Mouse (Mus musculus) CH12.LX (cell line): ENCODE measurements at regions not wholly inside any gene's neighbourhood (a gene's known extent, or its start where the extent isn't known, plus 50 kb on each side); places are given as distances from the start of the nearest gene placed in this dataset.

Experiments
- DNase-seq: peaks from one replicate; pipeline ENCODE4 v3.0.0-alpha.2; 2013; ENCODE audit errors: extremely low read depth
- H3K27ac ChIP-seq: 2 replicates; pipeline ENCODE4 v1.5.1; 2012; ENCODE audit warnings: low read depth, mild to moderate bottlenecking, control low read depth, moderate library complexity; ENCODE audit not compliant: insufficient read depth
- H3K27me3 ChIP-seq: replicated peaks from 2 replicates; pipeline ENCODE3; 2012; ENCODE audit warnings: inconsistent platforms
- H3K36me3 ChIP-seq, 2 experiments: replicated peaks in 1 of 2; 2 replicates each; pipeline versions ENCODE3 to v1.6.1; 2012; ENCODE audit warnings: inconsistent platforms in 1 of 2, low read length in 1 of 2, mild to moderate bottlenecking in 1 of 2, mixed read lengths in 1 of 2, moderate library complexity in 1 of 2; ENCODE audit not compliant: control insufficient read depth in 1 of 2, insufficient read depth in 1 of 2
- H3K4me1 ChIP-seq, 2 experiments: 2 replicates each; pipeline ENCODE4 v1.6.1; 2012; ENCODE audit warnings: inconsistent platforms in 1 of 2, moderate library complexity in 1 of 2; ENCODE audit not compliant: insufficient read depth in 2 of 2, control insufficient read depth in 1 of 2
- H3K4me2 ChIP-seq: 2 replicates; pipeline ENCODE4 v1.6.1; 2012; ENCODE audit warnings: low read depth, mild to moderate bottlenecking, control low read depth; ENCODE audit not compliant: poor library complexity, insufficient read depth, severe bottlenecking
- H3K4me3 ChIP-seq, 3 experiments: fragments of 150-350 bp in 1 of 3; sonication (generic) in 1 of 3; replicated peaks in 1 of 3; 2 replicates each; pipeline versions ENCODE3 to v1.5.1; 2011 to 2012; ENCODE audit warnings: low read depth in 2 of 3, low read length in 2 of 3, mild to moderate bottlenecking in 2 of 3, moderate library complexity in 2 of 3, control low read depth in 1 of 3, improper control_type of control experiment in 1 of 3, inconsistent platforms in 1 of 3, mixed read lengths in 1 of 3; ENCODE audit not compliant: poor library complexity in 1 of 3
- H3K79me2 ChIP-seq: replicated peaks from 2 replicates; pipeline ENCODE4 v1.6.1; 2012; ENCODE audit warnings: mild to moderate bottlenecking, moderate library complexity; ENCODE audit not compliant: control insufficient read depth, poor library complexity, insufficient read depth, severe bottlenecking; ENCODE audit errors: extremely low read depth
- H3K9ac ChIP-seq: 2 replicates; pipeline ENCODE4 v1.6.1; 2012; ENCODE audit warnings: low read depth, mild to moderate bottlenecking, control low read depth, moderate library complexity; ENCODE audit not compliant: insufficient read depth
- H3K9me3 ChIP-seq: replicated peaks from 2 replicates; pipeline ENCODE3; 2012; ENCODE audit warnings: low read length, inconsistent platforms, mixed read lengths
- CHD1 ChIP-seq: IDR thresholded peaks from 2 replicates; pipeline ENCODE4 v1.6.1; 2012; ENCODE audit warnings: low read depth, low read length, improper control_type of control experiment, inconsistent platforms
- CHD2 ChIP-seq: IDR thresholded peaks from 2 replicates; pipeline ENCODE4 v1.6.1; 2011; ENCODE audit warnings: low read length, improper control_type of control experiment
- EP300 ChIP-seq: IDR thresholded peaks from 2 replicates; pipeline ENCODE4 v1.6.1; 2011; ENCODE audit warnings: low read length, improper control_type of control experiment
- IRF4 ChIP-seq: IDR thresholded peaks from 2 replicates; pipeline ENCODE4 v1.6.1; 2014; ENCODE audit warnings: low read depth, mild to moderate bottlenecking, inconsistent platforms, low read length, improper control_type of control experiment
- JUN ChIP-seq: IDR thresholded peaks from 2 replicates; pipeline ENCODE4 v1.6.1; 2011; ENCODE audit warnings: low read depth, mild to moderate bottlenecking, low read length, improper control_type of control experiment, moderate library complexity; ENCODE audit not compliant: insufficient read depth
- JUND ChIP-seq: conservative IDR thresholded peaks from 2 replicates; pipeline ENCODE4 v1.6.1; 2011; ENCODE audit warnings: low read depth, low read length, improper control_type of control experiment
- KAT2A ChIP-seq: IDR thresholded peaks from 2 replicates; pipeline ENCODE4 v1.6.1; 2012; ENCODE audit warnings: low read length, improper control_type of control experiment, inconsistent platforms; ENCODE audit not compliant: insufficient replicate concordance
- MAFK ChIP-seq: IDR thresholded peaks from 2 replicates; pipeline ENCODE4 v1.6.1; 2011; ENCODE audit warnings: low read length, improper control_type of control experiment; ENCODE audit not compliant: insufficient replicate concordance
- MAZ ChIP-seq: IDR thresholded peaks from 2 replicates; pipeline ENCODE4 v1.6.1; 2012; ENCODE audit warnings: low read depth, mild to moderate bottlenecking, inconsistent platforms, low read length, improper control_type of control experiment, moderate library complexity
- MEF2A ChIP-seq: IDR thresholded peaks from 2 replicates; pipeline ENCODE4 v1.6.1; 2014; ENCODE audit warnings: low read depth, mild to moderate bottlenecking, inconsistent platforms, low read length, improper control_type of control experiment, borderline replicate concordance
- MXI1 ChIP-seq: IDR thresholded peaks from 2 replicates; pipeline ENCODE4 v1.6.1; 2011; ENCODE audit warnings: mild to moderate bottlenecking, low read depth, low read length, improper control_type of control experiment
- MYC ChIP-seq: IDR thresholded peaks from 2 replicates; pipeline ENCODE4 v1.6.1; 2011; ENCODE audit warnings: low read depth, mild to moderate bottlenecking, improper control_type of control experiment, low read length
- PAX5 ChIP-seq: IDR thresholded peaks from 2 replicates; pipeline ENCODE4 v1.6.1; 2012; ENCODE audit warnings: low read length, inconsistent platforms, mixed read lengths
- RCOR1 ChIP-seq: conservative IDR thresholded peaks from 2 replicates; pipeline ENCODE4 v1.6.1; 2012; ENCODE audit warnings: low read depth, mild to moderate bottlenecking, inconsistent platforms, low read length, improper control_type of control experiment
- SIN3A ChIP-seq: IDR thresholded peaks from 2 replicates; pipeline ENCODE4 v1.6.1; 2012; ENCODE audit warnings: low read length, improper control_type of control experiment, inconsistent platforms
- SMC3 ChIP-seq: IDR thresholded peaks from 2 replicates; pipeline ENCODE4 v1.6.1; 2011; ENCODE audit warnings: low read depth, low read length, improper control_type of control experiment
- TBP ChIP-seq: conservative IDR thresholded peaks from 2 replicates; pipeline ENCODE4 v1.6.1; 2011; ENCODE audit warnings: low read depth, low read length, improper control_type of control experiment
- TCF12 ChIP-seq: IDR thresholded peaks from 2 replicates; pipeline ENCODE4 v1.6.1; 2014; ENCODE audit warnings: low read depth, mild to moderate bottlenecking, inconsistent platforms, low read length, improper control_type of control experiment
- UBTF ChIP-seq: IDR thresholded peaks from 2 replicates; pipeline ENCODE4 v1.6.1; 2012; ENCODE audit warnings: low read depth, mild to moderate bottlenecking, inconsistent platforms, low read length, improper control_type of control experiment, moderate library complexity
- USF1 ChIP-seq: IDR thresholded peaks from 2 replicates; pipeline ENCODE4 v1.6.1; 2014; ENCODE audit warnings: low read depth, mild to moderate bottlenecking, inconsistent platforms, low read length, improper control_type of control experiment
- ZC3H11A ChIP-seq: IDR thresholded peaks from 2 replicates; pipeline ENCODE4 v1.6.1; 2012; ENCODE audit warnings: low read depth, mild to moderate bottlenecking, inconsistent platforms, low read length, improper control_type of control experiment
- ZNF384 ChIP-seq: IDR thresholded peaks from 2 replicates; pipeline ENCODE4 v1.6.1; 2012; ENCODE audit warnings: low read depth, low read length, improper control_type of control experiment, inconsistent platforms
- dilution Hi-C: fragments of 300-500 bp; cut with MboI; formaldehyde crosslinking; loops from 2 replicates; pipeline ENCODE4 v1.14.3; 2020; ENCODE audit warnings: low sequenced_read_pairs; ENCODE audit not compliant: extremely low pct_unique_long_range_greater_than_20kb, extremely low pct_ligation_motif_present
- in situ Hi-C: fragments of 300-500 bp; cut with MboI; formaldehyde crosslinking; loops from 3 replicates; pipeline ENCODE4 v1.14.3; 2019; ENCODE audit warnings: low sequenced_read_pairs, low pct_ligation_motif_present, low pct_unique_long_range_greater_than_20kb, mixed read lengths

DNA sequence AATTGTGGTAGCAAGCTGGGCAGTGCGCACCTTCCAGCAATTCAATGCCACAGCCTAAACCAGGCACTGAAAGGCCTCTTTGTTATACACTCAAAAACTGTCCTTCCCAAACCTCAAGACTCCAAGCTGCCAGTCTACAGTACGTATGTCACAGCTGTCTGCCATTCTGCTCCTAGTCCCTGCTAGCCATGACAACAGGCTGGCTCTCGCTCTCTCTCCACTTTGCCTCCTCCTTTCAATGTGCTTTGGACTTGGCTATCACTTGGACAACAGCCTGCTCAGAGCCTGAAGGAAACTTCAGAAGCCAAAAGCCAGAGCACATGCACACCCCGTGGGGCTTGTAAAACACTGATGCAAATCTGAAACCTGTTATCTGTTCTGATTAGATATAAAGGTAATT lies 125.9 kb upstream of the Plcz1 start:
- TF ChIP-seq SMC3 (no peak), ZNF384 (no peak), UBTF (no peak), RCOR1 (no peak), ZC3H11A (no peak), KAT2A (no peak), MXI1 (no peak), CHD2 (no peak), PAX5 (no peak), MYC (no peak), MAFK (no peak), IRF4 (no peak), TCF12 (no peak), MEF2A (no peak), JUND (no peak), CHD1 (no peak), MAZ (no peak), TBP (no peak), EP300 (no peak)
- dilution Hi-C loops, result no loop called here
- in situ Hi-C loops, result no loop called here

DNA sequence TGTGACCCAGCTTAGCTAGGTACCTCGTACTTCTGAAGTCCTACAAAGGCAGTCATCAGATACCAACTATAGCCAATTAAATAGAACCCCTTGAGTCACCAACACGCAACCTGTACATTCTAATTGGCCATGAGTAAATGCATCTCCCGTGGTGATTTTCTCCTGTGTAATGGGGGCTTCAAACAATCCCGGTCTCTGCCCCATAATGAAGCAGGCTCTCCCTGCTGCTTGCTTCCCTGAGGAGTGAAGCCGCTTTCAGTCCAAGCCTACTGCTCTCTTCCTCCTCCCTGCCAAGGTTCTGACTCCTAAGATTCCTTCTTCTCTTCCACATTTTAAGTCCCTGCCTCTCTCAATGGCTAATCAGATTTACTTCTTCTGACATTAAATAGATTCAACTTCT lies 121.5 kb upstream of the Plcz1 start:
- Histone ChIP-seq H3K4me1 (no peaks in the 10 kb centered on the region), H3K27me3 (no peaks in the 10 kb centered on the region), H3K79me2 (no peaks in the 10 kb centered on the region), H3K9ac (no peak overlapping the region), H3K4me3 (no peak overlapping the region), H3K36me3 (no peaks in the 10 kb centered on the region), H3K27ac (no peak overlapping the region), H3K9me3 (peaks cover 85% of the 10 kb centered on the region), H3K4me2 (no peak overlapping the region)
- no peak for DNase-seq
- dilution Hi-C loops (no loop called here), in situ Hi-C loops (no loop called here)
- TF ChIP-seq MAFK (no peak), SIN3A (no peak), USF1 (no peak), JUN (no peak), UBTF (no peak)

More for the DNA sequence above, 125.9 kb upstream of the Plcz1 start:
- H3K27ac ChIP-seq, result no peak overlapping the region
- no peaks in the 10 kb centered on the region for H3K4me1 ChIP-seq
- H3K4me3 ChIP-seq, result no peak overlapping the region
- no peak overlapping the region for H3K9ac ChIP-seq
- H3K9me3 ChIP-seq, result peaks cover 74% of the 10 kb centered on the region
- H3K27me3 ChIP-seq, result no peaks in the 10 kb centered on the region
- no peaks in the 10 kb centered on the region for H3K79me2 ChIP-seq
- H3K4me2 ChIP-seq, result no peak overlapping the region
- H3K36me3 ChIP-seq, result no peaks in the 10 kb centered on the region
- no peak for DNase-seq
